Mouse (Mus musculus) cerebellum, postnatal 36 days (tissue): Measurements from ENCODE around the gene Gpx5.
"Not testable (repeated sequence)": the region's sequence is repeated elsewhere in the genome, so short reads cannot be mapped to it uniquely, and the experiment has no call there.

Source experiments
- DNase-seq, 2 experiments: peaks; one replicate each; pipeline ENCODE4 v3.0.0; 2021 to 2022; ENCODE audit warnings: mixed read lengths in 2 of 2

The Gpx5 gene

GRCm38 (mm10) chr13:21264366-21264765 is 28.2 kb downstream of the Gpx5 start:
- peak; percentile 22 to 37 for DNase-seq

DNA sequence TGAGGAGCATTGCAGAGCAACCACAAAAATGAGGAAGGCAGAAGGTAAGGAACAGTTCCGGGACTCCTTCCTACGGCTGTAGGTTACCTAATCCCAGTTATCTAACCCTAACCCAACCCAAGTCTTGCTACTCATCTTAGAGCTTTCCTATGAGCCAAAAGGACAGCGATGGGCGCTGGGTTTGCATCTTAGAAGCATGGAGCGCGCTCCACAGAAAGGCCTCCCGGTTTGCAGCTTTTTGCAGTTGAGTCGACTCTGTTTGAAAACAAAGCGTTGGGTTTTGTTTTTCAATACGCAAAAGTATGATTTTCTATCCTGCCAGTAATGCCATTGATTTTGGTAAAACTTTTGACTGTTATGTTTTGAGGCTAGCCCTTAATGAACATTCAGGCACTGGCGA is 28.6 kb downstream of the Gpx5 start:
- no peak for DNase-seq

DNA sequence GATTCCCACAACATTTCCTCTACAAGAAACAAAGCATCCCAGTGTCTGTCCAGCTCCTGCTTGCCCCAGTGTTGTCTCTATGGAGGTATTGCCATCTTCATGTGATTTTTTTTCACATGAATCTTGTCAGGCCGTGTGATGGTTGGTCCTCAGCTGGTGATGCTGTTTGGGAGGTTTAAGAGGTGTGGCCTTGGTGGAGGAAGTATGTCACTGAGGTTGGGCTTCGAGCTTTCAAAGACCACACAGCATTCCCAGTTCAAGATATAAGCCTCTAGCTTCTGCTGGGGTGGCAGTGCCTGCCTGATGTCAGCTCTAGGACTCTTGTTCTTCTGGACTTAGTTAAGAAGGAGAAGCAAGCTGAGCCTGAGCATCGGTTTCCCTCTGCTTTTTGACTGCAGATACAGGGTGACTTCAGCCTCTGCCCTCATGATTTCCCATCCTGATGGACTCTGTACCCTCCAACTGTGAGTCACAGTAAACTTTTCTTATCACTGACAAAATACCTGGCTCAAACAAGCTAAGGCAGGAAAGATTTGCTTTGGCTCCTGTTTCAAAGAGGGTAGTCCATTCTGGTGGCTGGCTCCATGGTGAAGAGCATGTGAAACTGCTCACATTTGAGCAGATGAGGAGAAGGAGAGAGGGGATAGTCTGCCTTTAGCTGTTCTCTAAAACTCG is 29.6 kb downstream of the Gpx5 start:
- DNase-seq = no peak

GRCm38 (mm10) chr13:21260289-21260688 is 32.2 kb downstream of the Gpx5 start:
- no peak for DNase-seq

DNA sequence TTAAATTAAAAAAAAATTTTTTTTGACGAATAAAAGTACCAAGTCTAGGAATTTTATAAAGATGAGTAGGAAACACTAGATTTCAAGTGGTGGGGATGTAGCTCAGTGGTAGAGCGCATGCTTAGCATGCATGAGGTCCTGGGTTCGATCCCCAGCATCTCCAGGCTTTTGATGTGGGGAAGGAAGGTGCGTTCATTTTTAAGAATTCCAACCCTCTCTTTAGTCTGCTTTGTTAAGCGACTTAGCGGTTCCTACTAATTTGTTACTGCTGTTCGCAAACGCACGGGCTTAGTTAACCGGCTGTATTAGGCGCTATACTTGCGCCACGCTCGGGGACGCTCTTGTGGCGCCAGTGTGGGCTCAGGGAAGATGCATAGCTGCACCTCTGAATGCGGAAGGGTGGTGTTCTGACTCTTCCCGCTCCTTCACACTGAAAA is 32.8 kb downstream of the Gpx5 start:
- peak; percentile 71 to 78 for DNase-seq

GRCm38 (mm10) chr13:21259171-21259631 is 33.3 kb downstream of the Gpx5 start:
- DNase-seq = peak in 1 of 2 experiments; percentile 34

DNA sequence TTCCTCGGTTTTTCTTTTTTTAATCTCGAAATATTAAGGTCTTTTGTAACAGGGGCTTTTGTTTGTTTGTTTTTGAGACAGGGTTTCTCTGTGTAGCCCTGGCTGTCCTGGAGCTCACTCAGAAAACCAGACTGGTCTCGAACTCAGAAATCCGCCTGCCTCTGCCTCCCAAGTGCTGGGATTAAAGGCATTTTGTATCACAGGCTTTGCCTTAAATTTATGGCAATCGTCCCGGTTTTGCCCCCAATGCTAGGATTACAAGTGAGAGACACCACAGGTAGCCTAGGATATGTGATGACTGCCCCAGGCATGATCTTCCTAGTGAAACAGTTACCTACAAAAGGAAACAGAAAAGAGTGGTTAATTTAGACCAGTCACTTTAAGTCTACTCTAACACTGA is 34.0 kb downstream of the Gpx5 start:
- DNase-seq = peak in 1 of 2 experiments; percentile 12

DNA sequence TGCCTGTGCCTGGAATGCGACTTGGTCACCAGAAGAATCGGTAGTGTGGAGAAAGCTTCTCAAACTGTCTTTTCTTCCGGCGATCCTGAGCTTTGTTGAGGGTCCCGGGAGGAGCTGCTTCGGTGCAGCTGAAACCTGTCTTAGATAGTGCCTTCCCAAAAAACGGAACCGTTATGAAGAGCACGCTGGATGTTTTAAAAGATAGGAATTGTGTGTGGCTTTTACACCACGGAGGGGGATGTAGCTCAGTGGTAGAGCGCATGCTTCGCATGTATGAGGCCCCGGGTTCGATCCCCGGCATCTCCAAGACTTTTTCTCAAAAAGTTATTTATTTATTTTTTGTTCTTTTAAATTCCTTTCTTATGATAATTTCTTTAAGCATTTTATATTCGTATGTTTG is 38.5 kb downstream of the Gpx5 start:
- peak; percentile 66 to 68 for DNase-seq

DNA sequence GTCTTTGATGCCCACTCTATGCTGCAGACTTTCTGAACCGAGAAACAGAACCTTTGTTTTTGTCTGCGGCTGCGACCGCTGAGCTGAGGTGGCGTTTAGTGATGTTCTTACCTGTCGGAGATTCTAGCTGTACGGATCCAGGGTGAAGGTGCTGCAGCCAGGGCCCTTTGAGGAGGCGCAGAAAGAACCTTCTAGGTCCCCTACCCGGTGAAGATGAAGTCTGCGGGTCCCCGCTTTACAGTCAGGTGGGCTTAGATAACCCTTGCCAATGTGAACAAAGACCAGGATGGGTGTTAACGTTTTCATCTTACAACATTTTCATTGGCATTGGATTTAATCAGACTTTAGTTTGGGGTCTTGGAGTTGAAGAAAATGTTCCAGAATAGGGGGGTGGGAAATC is 39.0 kb downstream of the Gpx5 start:
- peak; percentile 13 to 38 for DNase-seq

GRCm38 (mm10) chr13:21253040-21253439 is 39.5 kb downstream of the Gpx5 start:
- DNase-seq = no peak

GRCm38 (mm10) chr13:21250074-21250681 is 42.4 kb downstream of the Gpx5 start:
- no peak for DNase-seq

DNA sequence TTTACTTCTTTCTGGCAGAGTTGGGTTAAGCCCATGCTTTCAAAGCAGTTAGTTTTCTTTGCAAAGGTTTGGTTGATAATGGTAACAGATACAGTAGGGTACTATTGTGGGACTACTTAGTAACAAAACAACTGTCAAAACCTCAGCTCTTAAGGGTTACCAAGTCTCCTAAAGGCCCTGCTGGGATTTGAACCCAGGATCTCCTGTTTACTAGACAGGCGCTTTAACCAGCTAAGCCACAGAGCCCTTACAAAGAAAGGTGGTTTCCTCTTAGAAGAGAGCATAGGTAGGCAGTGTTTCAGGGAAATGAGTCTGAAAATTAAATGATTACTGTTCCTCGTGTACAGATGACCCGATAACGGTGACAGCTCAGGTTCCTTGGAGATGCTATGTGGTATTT is 43.5 kb downstream of the Gpx5 start:
- no peak for DNase-seq

GRCm38 (mm10) chr13:21246276-21246675 is 46.3 kb downstream of the Gpx5 start:
- no peak for DNase-seq

- DNase-seq = not testable (repeated sequence)
These were observed 47.6 kb downstream of the Gpx5 start for GRCm38 (mm10) chr13:21244967-21245366.

GRCm38 (mm10) chr13:21244089-21244488 is 48.4 kb downstream of the Gpx5 start:
- DNase-seq = no peak

DNA sequence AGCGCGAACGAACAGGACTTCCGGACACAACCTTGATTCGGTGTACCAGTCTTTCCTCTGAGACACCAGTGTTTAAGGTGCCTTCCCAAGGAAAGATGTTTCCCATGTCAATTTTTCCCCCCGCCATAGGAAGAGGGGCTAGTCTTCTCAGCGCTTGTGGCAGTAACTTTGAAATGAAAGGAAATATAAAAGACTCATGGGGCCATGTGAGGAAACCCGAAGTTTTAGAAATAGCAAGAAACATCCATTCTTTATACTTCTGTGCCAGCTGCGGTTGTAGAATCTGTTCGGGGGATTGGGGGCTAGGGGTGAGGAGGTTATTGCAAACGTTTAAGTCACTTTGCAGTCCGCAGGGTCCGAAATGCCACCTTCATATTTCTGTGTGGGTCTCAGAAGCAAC is 49.3 kb downstream of the Gpx5 start:
- no peak for DNase-seq

DNA sequence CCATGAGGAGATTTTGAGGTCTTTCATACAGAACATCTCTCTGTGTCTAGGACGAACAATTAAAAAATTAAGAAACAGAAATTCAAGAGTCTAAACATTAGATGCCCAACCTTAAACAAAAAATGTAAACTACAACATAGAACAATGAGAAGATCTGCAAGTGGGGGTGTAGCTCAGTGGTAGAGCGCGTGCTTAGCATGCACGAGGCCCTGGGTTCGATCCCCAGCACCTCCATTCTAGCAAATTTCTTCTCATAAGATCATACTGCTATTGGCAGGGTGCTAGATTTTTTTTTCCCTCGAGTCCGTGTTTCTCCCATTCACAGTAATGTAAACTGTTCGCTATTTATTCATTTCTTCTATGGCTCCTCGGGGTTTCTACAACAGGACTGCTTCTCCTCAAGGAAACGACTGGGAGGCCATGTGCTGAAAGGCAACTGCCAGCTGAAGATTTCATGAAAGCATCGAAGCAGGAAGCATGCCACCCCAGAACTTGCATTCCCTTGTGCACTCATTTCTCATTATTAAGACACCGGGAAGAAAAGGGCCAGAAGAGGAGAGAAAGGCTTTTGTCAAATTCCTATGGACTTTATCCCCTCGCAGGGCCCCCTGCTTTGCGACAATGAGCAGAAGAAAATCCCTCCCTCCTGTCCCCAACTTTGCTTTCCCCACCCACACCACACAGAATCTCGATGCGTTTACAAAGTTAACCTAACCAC is 50.0 kb downstream of the Gpx5 start:
- DNase-seq = no peak

DNA sequence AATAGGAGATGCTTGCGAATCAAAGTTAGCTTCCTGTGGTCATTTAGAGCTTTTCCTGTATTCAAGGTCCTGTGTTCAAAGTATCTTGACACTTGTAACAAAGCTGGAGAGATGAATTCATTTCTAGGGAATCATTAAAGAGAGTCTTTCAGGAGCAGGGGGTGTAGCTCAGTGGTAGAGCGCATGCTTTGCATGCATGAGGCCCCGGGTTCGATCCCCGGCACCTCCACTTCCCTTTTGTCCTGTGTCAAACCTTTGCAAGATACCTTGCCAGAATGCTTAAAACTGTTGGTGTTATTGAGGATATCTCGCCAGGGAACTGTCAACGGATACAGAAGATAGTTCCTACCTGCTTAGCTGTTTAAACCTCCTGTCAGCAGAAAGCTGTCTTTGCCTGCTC is 51.7 kb downstream of the Gpx5 start:
- DNase-seq = peak; percentile 23 to 35

DNA sequence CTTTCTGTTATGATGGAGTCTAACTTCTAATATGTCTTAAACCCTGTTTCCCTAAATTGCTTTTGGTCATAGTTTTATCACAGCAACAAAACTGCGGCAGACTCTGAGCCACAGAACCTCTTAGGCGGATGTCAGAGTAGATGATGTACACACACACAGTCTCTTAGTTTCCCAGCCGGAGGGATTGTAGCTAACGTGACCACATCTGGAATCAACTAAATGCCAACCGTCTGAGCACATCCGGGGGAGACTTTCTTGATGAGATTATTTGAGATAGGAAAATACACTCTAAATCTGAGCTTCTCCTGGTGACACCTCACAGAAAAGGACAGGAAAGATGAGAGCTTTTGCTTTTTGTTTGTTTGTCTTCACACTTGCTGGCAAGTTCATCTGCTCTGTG is 55.4 kb downstream of the Gpx5 start:
- no peak for DNase-seq

DNA sequence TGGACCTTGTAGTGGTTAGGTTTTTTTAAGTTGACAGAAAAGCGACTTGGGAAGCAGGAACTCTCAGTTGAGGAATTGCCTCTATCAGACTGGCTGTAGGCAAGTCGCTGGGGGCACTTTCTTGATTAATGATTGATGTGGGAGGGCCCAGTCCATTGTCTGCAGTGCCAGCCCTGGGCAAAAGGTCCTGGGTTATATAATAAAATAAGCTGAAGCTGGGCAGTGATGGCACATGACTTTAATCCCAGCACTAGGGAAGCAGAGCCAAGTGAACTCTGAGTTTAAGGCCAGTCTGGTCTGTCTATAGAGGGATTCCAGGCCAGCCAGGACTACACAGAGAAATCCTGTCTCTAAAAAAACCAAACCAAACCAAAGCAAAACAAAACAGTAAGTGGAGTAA is 55.8 kb downstream of the Gpx5 start:
- DNase-seq = no peak
